Mouse (Mus musculus) left cerebral cortex, postnatal 36 days (tissue): Measurements from ENCODE around the gene Katnb1. TPM values are rescaled to one million over a fixed set of nuclear protein-coding genes. Genes with fewer than 3 reads are reported as not detected.
A peak's percentile ranks its signal among the peaks of the same experiment; 100 is the strongest.

ENCODE experiments used
- DNase-seq, 2 experiments: peaks; one replicate each; pipeline ENCODE4 v3.0.0; 2021 to 2022; ENCODE audit warnings: low spot score in 2 of 2, mixed read lengths in 1 of 2
- intact Hi-C: fragments of 180-260 bp; cut with DNase I; formaldehyde crosslinking; loops from one replicate; pipeline ENCODE4 v1.15.1; 2025
- total RNA-seq, 2 experiments: library from RNA; stranded (reverse); gene quantifications; 2 replicates each; pipeline ENCODE4 v1.2.3; 2021

Gene Katnb1
- total RNA-seq, 2 experiments from 2014 or later: 42.0 to 46.7 TPM

- intact Hi-C loops: loop anchor here (10.0 kb wide), 1 partner anchor 68 kb away; the partner anchor contains the start of gene Kifc3
- no peak for DNase-seq
Observed at GRCm38 (mm10) chr8:95137201-95137600, 56.2 kb downstream of the Katnb1 start.

- intact Hi-C loops: loop anchor here (10.0 kb wide), 1 partner anchor 67 kb away; the partner anchor contains the start of gene Kifc3
- DNase-seq: no peak
Observed at GRCm38 (mm10) chr8:95137641-95138098, 56.7 kb downstream of the Katnb1 start.

- no peak for DNase-seq
- intact Hi-C loops: loop anchor here (10.0 kb wide), 1 partner anchor 66 kb away; the partner anchor contains the start of gene Kifc3
Observed at GRCm38 (mm10) chr8:95138341-95139050, 57.5 kb downstream of the Katnb1 start.

- intact Hi-C loops: loop anchor here (10.0 kb wide), 1 partner anchor 66 kb away; the partner anchor contains the start of gene Kifc3
- DNase-seq: no peak
Observed at GRCm38 (mm10) chr8:95139051-95139365, 58.0 kb downstream of the Katnb1 start.

GRCm38 (mm10) chr8:95140555-95140954 lies 59.6 kb downstream of the Katnb1 start:
- no peak for DNase-seq
- intact Hi-C loops: no loop called here

- intact Hi-C loops: no loop called here
- DNase-seq: no peak
Observed at GRCm38 (mm10) chr8:95141026-95141425, 60.0 kb downstream of the Katnb1 start.

GRCm38 (mm10) chr8:95141469-95142074 lies 60.6 kb downstream of the Katnb1 start:
- DNase-seq: no peak
- intact Hi-C loops: no loop called here

- peak; percentile 86 to 87 for DNase-seq
- intact Hi-C loops: no loop called here
Observed at GRCm38 (mm10) chr8:95142075-95142831, 61.3 kb downstream of the Katnb1 start.

GRCm38 (mm10) chr8:95142985-95143804 lies 62.2 kb downstream of the Katnb1 start:
- intact Hi-C loops: no loop called here

GRCm38 (mm10) chr8:95143805-95144630 lies 63.0 kb downstream of the Katnb1 start:
- intact Hi-C loops: no loop called here
- DNase-seq: no peak

More at GRCm38 (mm10) chr8:95142985-95143804, 62.2 kb downstream of the Katnb1 start:
- peak; percentile 42 to 49 for DNase-seq

GRCm38 (mm10) chr8:95144631-95145015 lies 63.6 kb downstream of the Katnb1 start:
- intact Hi-C loops: no loop called here
- DNase-seq: no peak

- intact Hi-C loops: no loop called here
- no peak for DNase-seq
Observed at GRCm38 (mm10) chr8:95146044-95146745, 65.2 kb downstream of the Katnb1 start.

GRCm38 (mm10) chr8:95146846-95147245 lies 65.9 kb downstream of the Katnb1 start:
- DNase-seq: no peak
- intact Hi-C loops: no loop called here

- intact Hi-C loops: no loop called here
- DNase-seq: no peak
Observed at GRCm38 (mm10) chr8:95149426-95149825, 68.4 kb downstream of the Katnb1 start.

- intact Hi-C loops: no loop called here
- no peak for DNase-seq
Observed at GRCm38 (mm10) chr8:95150608-95151007, 69.6 kb downstream of the Katnb1 start.
